Mouse (Mus musculus): ENCODE data around the gene Zkscan16. TPM values are rescaled to one million over a fixed set of nuclear protein-coding genes. Genes with fewer than 3 reads are reported as not detected.

The Zkscan16 gene
- polyA plus RNA-seq, 1 experiment: 0.04 TPM

DNA sequence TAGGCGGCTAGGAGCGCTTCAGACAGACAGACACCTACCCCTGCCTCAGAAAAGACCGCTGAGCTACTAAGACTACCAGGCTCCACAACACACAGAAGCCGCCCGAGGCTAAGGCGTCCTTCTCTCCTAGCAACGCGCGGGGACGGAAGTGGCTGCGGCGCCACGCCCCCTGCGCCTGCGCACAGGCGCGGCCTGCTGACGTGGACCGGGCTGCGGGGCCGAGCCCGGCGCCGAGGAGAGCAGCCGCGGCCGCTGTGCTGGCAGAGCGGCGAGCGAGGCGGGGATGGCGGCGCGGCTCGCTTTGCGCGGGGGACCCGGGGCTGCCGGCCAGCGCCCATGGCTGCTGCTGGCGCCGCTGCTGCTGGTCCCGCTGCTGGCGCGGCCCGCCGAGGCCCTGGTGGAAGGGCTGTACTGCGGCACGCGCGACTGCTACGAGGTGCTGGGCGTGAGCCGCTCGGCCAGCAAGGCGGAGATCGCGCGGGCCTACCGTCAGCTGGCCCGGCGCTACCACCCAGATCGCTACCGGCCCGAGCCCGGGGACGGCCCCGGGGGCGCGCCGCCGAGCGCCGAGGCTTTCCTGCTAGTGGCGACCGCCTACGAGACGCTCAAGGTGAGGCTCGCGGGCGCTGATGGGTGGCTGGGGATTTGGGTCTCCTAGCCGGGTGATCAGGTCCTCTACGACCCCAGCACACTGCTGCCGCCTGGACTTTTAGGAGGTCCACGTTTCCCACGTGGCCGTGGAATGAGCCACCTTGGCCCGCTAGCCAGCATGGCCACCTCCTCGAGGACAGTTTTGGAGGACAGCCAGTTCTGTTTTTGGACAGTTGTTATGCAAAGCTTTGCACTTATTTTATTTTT lies 59.7 kb downstream of the Zkscan16 start, which contains the start of gene Gm20503:
Gene Gm20503 (plus strand): TSS at position 263 of the 858 bp plus-strand sequence.
- TF ChIP-seq CTCF (IDR thresholded peaks at IDR 0.05; ENCODE audit: borderline replicate concordance, control insufficient read depth, extremely low read depth, insufficient read depth, low read length, poor library complexity): peak; percentile 59; the same call in 1 of the 2 replicates
- peak; percentile 73 for TF ChIP-seq POLR2A (IDR thresholded peaks at IDR 0.05; ENCODE audit: control insufficient read depth, extremely low read depth, insufficient read depth, low read length, poor library complexity)
- Histone ChIP-seq H3K4me1 (replicated peaks; ENCODE audit: control insufficient read depth, insufficient read depth, low read length) (peaks cover 8% of the 10 kb centered on the region), H3K4me3 (ENCODE audit: control insufficient read depth, insufficient read depth, low read length) (peak within 1 kb of the TSS; percentile 86), H3K27ac (ENCODE audit: control insufficient read depth, insufficient read depth, low read length) (no peak within 1 kb of the TSS), H3K36me3 (ENCODE audit: control insufficient read depth, insufficient read depth, low read length) (no peaks in the 10 kb centered on the region), H3K27me3 (ENCODE audit: control insufficient read depth, insufficient read depth, low read length) (no peaks in the 10 kb centered on the region)
- under 1% methylated on average over 77 of the region's 89 CpGs for WGBS
- peak; percentile 93 for DNase-seq

DNA sequence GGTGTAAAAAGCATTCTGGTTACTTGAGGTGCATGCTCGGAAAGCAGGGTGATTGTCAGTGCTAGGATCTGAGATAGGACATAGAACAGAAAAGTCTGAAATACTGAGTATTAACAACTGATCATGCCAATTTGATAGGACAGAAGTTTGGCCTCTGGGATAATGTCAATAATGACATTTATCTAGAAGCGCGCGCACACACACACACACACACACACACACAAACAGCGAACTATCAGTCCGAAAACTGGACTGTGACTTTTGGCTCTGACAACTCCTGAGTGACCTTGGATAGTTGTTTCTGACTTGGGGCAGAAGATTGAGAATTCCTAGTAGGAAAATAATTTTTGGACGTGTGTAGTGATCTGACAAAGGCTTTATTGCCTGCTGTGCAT lies 60.4 kb downstream of the Zkscan16 start:
- Histone ChIP-seq H3K4me1 (replicated peaks; ENCODE audit: control insufficient read depth, insufficient read depth, low read length) (peaks cover 10% of the 10 kb centered on the region), H3K36me3 (ENCODE audit: control insufficient read depth, insufficient read depth, low read length) (no peaks in the 10 kb centered on the region), H3K4me3 (ENCODE audit: control insufficient read depth, insufficient read depth, low read length) (peak overlapping the region; percentile 86; the same call in 1 of the 2 replicates), H3K27me3 (ENCODE audit: control insufficient read depth, insufficient read depth, low read length) (no peaks in the 10 kb centered on the region), H3K27ac (ENCODE audit: control insufficient read depth, insufficient read depth, low read length) (no peak overlapping the region)
- TF ChIP-seq CTCF (IDR thresholded peaks at IDR 0.05; ENCODE audit: borderline replicate concordance, control insufficient read depth, extremely low read depth, insufficient read depth, low read length, poor library complexity): no peak
- no peak for TF ChIP-seq POLR2A (IDR thresholded peaks at IDR 0.05; ENCODE audit: control insufficient read depth, extremely low read depth, insufficient read depth, low read length, poor library complexity)
- WGBS: 69% methylated on average over 7 of the region's 7 CpGs
- DNase-seq: no peak

DNA sequence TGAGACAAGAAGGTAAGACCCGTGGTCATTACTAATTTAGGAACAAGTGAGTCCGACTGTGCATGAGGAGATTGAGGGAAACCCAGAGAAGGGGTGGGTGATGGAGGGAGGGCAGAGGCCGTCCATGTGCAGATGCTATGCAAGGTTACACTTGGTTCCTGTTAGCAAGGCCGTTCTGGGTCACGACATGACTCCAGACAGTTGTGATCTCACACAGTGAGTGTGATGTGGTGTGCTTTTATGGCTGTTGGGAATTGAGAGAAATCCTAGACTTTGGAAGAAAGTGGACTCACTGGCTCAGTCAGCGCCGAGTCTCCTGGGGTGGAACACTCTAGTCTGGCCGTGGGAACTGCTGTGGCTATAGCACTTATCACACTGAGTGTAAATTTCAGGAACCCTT lies 62.8 kb downstream of the Zkscan16 start:
- Histone ChIP-seq H3K36me3 (ENCODE audit: control insufficient read depth, insufficient read depth, low read length) (no peaks in the 10 kb centered on the region), H3K4me1 (replicated peaks; ENCODE audit: control insufficient read depth, insufficient read depth, low read length) (peaks cover 20% of the 10 kb centered on the region), H3K27me3 (ENCODE audit: control insufficient read depth, insufficient read depth, low read length) (no peaks in the 10 kb centered on the region), H3K27ac (ENCODE audit: control insufficient read depth, insufficient read depth, low read length) (no peak overlapping the region), H3K4me3 (ENCODE audit: control insufficient read depth, insufficient read depth, low read length) (no peak overlapping the region)
- no peak for DNase-seq
- WGBS: 85% methylated on average over 8 of the region's 8 CpGs
- TF ChIP-seq CTCF (IDR thresholded peaks at IDR 0.05; ENCODE audit: borderline replicate concordance, control insufficient read depth, extremely low read depth, insufficient read depth, low read length, poor library complexity) (no peak), POLR2A (IDR thresholded peaks at IDR 0.05; ENCODE audit: control insufficient read depth, extremely low read depth, insufficient read depth, low read length, poor library complexity) (no peak)

DNA sequence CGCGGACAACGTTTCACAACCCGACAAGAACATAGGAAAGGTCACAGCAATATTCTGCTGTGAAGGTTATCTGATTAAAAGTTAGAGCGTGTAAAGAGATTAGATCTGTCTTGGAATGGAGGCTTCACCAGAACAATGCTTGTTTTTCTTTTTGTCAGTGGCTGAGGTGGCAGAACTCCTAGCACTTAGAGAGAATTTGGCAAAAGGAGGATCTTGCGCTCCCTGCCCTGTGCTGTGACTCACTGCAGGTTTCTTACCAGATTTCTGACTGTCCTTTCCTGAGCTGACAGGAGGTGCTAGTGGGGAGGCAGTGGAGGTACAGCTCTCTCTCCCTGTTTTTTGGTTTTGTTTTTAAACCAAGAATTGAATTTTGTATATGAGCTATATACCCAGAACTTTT lies 63.6 kb downstream of the Zkscan16 start:
- no peaks in the 10 kb centered on the region for H3K27me3 ChIP-seq (ENCODE audit: control insufficient read depth, insufficient read depth, low read length)
- H3K4me1 ChIP-seq (replicated peaks; ENCODE audit: control insufficient read depth, insufficient read depth, low read length): peaks cover 21% of the 10 kb centered on the region
- H3K4me3 ChIP-seq (ENCODE audit: control insufficient read depth, insufficient read depth, low read length): no peak overlapping the region
- no peak for DNase-seq
- H3K36me3 ChIP-seq (ENCODE audit: control insufficient read depth, insufficient read depth, low read length): no peaks in the 10 kb centered on the region
- TF ChIP-seq POLR2A (IDR thresholded peaks at IDR 0.05; ENCODE audit: control insufficient read depth, extremely low read depth, insufficient read depth, low read length, poor library complexity): no peak
- TF ChIP-seq CTCF (IDR thresholded peaks at IDR 0.05; ENCODE audit: borderline replicate concordance, control insufficient read depth, extremely low read depth, insufficient read depth, low read length, poor library complexity): no peak
- WGBS: 84% methylated on average over 6 of the region's 6 CpGs
- no peak overlapping the region for H3K27ac ChIP-seq (ENCODE audit: control insufficient read depth, insufficient read depth, low read length)

Other genes starting within 250 kb of the Zkscan16 start
- gene Olfr267, start 155.9 kb upstream of the Zkscan16 start, polyA plus RNA-seq (2012; rRNA removed): not detected in 2 replicates
- 30.6 and 46.7 TPM in 2 replicates for gene Ecpas, start 30.9 kb upstream of the Zkscan16 start, polyA plus RNA-seq (2012; rRNA removed)
- 3.0 and 3.4 TPM in 2 replicates for gene Ptgr1, start 43.5 kb downstream of the Zkscan16 start, polyA plus RNA-seq (2012; rRNA removed)
- 2.3 and 3.1 TPM in 2 replicates for gene Dnajc25, start 51.4 kb downstream of the Zkscan16 start, polyA plus RNA-seq (2012; rRNA removed)
- not detected in 2 replicates for gene Gm20503, start 59.6 kb downstream of the Zkscan16 start, polyA plus RNA-seq (2012; rRNA removed)
- 22.8 and 32.7 TPM in 2 replicates for gene Gng10, start 91.5 kb downstream of the Zkscan16 start, polyA plus RNA-seq (2012; rRNA removed)
- not detected in 2 replicates for gene AI481877, start 195.4 kb downstream of the Zkscan16 start, polyA plus RNA-seq (2012; rRNA removed)
- 47.0 and 84.3 TPM in 2 replicates for gene Ugcg, start 245.6 kb downstream of the Zkscan16 start, polyA plus RNA-seq (2012; rRNA removed)